Mouse (Mus musculus) hindbrain, postnatal 0 days (tissue): ENCODE measurements around the gene Oas1a. TPM values are rescaled to one million over a fixed set of nuclear protein-coding genes. Genes with fewer than 3 reads are reported as not detected.
"Not testable (repeated sequence)": the region's sequence is repeated elsewhere in the genome, so short reads cannot be mapped to it uniquely, and the experiment has no call there.

ENCODE experiments used
- ATAC-seq: fragments of 200-750 bp; cut with Nextera tagmentation; 2 replicates; pipeline ENCODE4 v1.8.0; 2017; ENCODE audit warnings: mild to moderate bottlenecking, moderate TSS enrichment, moderate library complexity
- DNase-seq: peaks from one replicate; pipeline ENCODE4 v3.0.0-alpha.2; 2015; ENCODE audit warnings: low spot score
- H3K27ac ChIP-seq: fragments of 300-500 bp; sonication (generic); 2 replicates; pipeline ENCODE4 v1.5.1; 2014; ENCODE audit warnings: mild to moderate bottlenecking
- H3K27me3 ChIP-seq: fragments of 300-500 bp; sonication (generic); 2 replicates; pipeline ENCODE4 v1.6.1; 2014; ENCODE audit warnings: low read length, mixed read lengths; ENCODE audit not compliant: insufficient read depth
- H3K36me3 ChIP-seq: fragments of 300-500 bp; sonication (generic); 2 replicates; pipeline ENCODE4 v1.6.1; 2014; ENCODE audit warnings: low read length, mixed read lengths; ENCODE audit not compliant: insufficient read depth
- H3K4me1 ChIP-seq: fragments of 300-500 bp; sonication (generic); 2 replicates; pipeline ENCODE4 v1.6.1; 2014; ENCODE audit warnings: antibody characterized with exemption, low read length, mixed read lengths; ENCODE audit not compliant: insufficient read depth
- H3K4me2 ChIP-seq: fragments of 300-500 bp; sonication (generic); 2 replicates; pipeline ENCODE4 v1.6.1; 2014; ENCODE audit warnings: low read depth, mild to moderate bottlenecking, low read length, moderate library complexity, mixed read lengths
- H3K4me3 ChIP-seq: fragments of 300-500 bp; sonication (generic); 2 replicates; pipeline ENCODE4 v1.5.1; 2014; ENCODE audit warnings: low read length
- H3K9ac ChIP-seq: fragments of 300-500 bp; sonication (generic); replicated peaks from 2 replicates; pipeline ENCODE4 v1.6.1; 2014; ENCODE audit warnings: mild to moderate bottlenecking, low read length, moderate library complexity, mixed read lengths
- H3K9me3 ChIP-seq: fragments of 300-500 bp; sonication (generic); 2 replicates; pipeline ENCODE4 v1.6.1; 2016; ENCODE audit warnings: low read length, mixed read lengths
- CTCF ChIP-seq: IDR thresholded peaks from 2 replicates; pipeline ENCODE4 v1.5.1; 2016; ENCODE audit warnings: antibody characterized with exemption, control low read depth, low read depth
- WGBS: fragments of 180-500 bp; shearing (Covaris S2); extraction: QIAGEN DNeasy Blood & Tissue Kit; methylation state at CpG from one replicate; pipeline ENCODE4 v1.1.7; 2014; 5-methylcytosine and 5-hydroxymethylcytosine counted together
- polyA plus RNA-seq: library from polyadenylated mRNA; unstranded; fragments of >200 nt; fragmentation: Nextera tagmentation; extraction: Ambion mirVana; gene quantifications from 2 replicates; pipeline ENCODE4 v1.2.1, GENCODE M21; 2015
- total RNA-seq: library from RNA; depleted of rRNA; stranded (reverse); fragments of >200 nt; gene quantifications from 2 replicates; pipeline ENCODE4 v1.2.3, GENCODE M21; 2014; rRNA removed

Oas1a gene
- 0.79 and 1.4 TPM in 2 replicates for total RNA-seq
- 1.3 and 1.8 TPM in 2 replicates for polyA plus RNA-seq

DNA sequence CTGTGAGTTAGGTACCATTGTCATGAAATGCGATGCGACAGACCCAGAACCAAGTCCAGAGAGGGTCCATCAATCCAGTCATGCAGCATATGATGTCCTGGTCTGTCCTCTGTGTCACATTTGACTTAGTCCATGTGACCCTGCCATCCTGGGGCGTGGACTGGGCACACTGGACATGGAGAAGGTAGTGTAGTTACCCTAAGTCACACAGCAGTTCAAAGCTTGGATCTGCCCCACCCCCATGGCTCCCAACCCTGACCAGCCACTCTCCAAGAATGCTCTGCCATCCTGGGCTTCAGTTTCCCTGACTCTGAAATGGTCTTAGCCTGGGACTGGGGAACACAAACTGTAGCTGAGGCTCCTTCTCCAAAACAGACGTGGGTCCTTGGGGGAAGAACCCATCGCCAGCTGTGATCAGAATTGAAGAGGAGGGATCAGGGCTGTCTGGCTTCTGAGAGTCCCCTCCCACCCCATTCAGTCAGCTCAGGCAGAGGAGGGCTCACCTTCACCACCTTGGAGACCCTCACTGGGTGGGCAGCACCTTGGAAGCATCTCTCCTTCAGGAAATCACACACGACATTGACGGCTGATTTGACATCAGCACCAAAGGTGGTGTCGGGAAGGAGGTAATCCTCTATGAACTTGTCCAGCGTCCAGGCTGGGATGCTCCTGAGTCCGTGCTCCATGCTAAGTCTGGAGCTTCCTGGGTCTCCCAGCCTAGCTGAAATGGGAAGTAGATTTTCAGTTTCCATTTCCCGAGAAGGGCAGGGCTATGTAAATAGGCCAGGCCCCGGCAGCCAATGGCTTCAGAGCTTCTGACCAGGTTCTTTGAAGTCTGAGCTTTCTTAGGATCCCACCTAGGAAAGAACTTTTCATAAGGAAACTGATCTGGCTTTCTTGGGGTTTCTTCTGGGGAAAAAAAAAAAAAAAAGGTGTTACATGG is at the start of gene Oas1a:
Gene Oas1a, minus strand, starts transcription at position 731 of the 943 bp plus-strand sequence.
- not testable (repeated sequence) for H3K36me3 ChIP-seq, ATAC-seq, H3K4me3 ChIP-seq, H3K27ac ChIP-seq, H3K4me1 ChIP-seq, H3K9me3 ChIP-seq, DNase-seq, H3K9ac ChIP-seq, H3K27me3 ChIP-seq, H3K4me2 ChIP-seq
- 36% methylated on average over 9 of the region's 12 CpGs for WGBS

DNA sequence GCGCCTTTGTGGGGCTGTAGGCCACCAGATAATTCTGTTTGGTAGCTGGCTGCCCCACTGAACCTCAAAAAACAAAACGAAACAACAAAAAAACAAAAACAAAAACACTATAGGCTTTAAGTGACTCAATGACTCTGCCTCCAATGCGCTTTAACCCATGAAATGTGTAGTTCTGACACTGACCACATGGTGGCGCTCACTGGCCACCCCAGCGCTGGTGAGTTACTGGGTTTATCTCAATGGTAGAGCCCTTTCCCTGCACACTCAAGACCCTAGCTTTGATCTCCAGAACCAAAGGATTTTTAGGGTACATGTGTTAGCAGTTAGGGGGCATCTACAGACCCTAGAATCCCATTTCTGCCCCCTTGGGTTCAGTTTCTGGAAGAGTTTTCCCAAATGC is 46.7 kb upstream of the Oas1a start:
- ATAC-seq: no peak; the same call in 1 of the 2 replicates
- H3K9me3 ChIP-seq: no peaks in the 10 kb centered on the region
- no peaks in the 10 kb centered on the region for H3K4me1 ChIP-seq
- no peak overlapping the region for H3K4me3 ChIP-seq
- DNase-seq: peak; percentile 79
- H3K27ac ChIP-seq: no peak overlapping the region
- peak; percentile 96 for TF ChIP-seq CTCF
- WGBS: 21% methylated on average over 5 of the region's 5 CpGs
- no peaks in the 10 kb centered on the region for H3K27me3 ChIP-seq
- H3K4me2 ChIP-seq: no peak overlapping the region
- no peaks in the 10 kb centered on the region for H3K36me3 ChIP-seq
- H3K9ac ChIP-seq: no peak overlapping the region

DNA sequence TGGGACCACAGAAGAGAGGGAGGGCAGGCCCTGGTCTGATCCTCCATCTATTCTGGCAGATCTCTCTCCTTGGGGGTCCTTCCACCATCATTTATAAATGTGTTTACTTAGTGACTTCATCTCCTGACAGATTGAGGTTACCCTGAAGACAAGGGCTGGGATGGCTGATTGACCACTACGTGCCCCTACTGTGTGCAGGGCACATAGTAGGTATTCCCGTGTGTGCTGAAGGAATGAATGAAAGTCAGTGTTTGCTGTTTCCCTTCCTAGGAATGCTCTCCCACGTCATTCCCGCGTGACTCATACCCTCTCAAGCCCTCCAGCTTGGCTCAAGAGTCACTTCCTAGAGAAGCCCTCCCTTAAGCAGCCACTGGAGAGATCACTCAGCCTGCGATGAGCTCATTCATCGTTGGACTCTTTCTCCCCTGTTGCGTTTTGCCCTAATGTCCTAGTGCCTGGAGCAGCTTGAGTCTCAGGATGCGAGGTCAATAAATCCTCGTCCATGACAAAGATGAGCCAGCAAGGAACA is 45.0 kb upstream of the Oas1a start:
- Histone ChIP-seq H3K9me3 (no peaks in the 10 kb centered on the region), H3K4me2 (no peak overlapping the region), H3K9ac (no peak overlapping the region), H3K4me3 (no peak overlapping the region), H3K27me3 (no peaks in the 10 kb centered on the region), H3K27ac (no peak overlapping the region), H3K36me3 (no peaks in the 10 kb centered on the region), H3K4me1 (no peaks in the 10 kb centered on the region)
- no peak for ATAC-seq
- 69% methylated on average over 10 of the region's 10 CpGs for WGBS
- DNase-seq: no peak
- TF ChIP-seq CTCF: no peak

DNA sequence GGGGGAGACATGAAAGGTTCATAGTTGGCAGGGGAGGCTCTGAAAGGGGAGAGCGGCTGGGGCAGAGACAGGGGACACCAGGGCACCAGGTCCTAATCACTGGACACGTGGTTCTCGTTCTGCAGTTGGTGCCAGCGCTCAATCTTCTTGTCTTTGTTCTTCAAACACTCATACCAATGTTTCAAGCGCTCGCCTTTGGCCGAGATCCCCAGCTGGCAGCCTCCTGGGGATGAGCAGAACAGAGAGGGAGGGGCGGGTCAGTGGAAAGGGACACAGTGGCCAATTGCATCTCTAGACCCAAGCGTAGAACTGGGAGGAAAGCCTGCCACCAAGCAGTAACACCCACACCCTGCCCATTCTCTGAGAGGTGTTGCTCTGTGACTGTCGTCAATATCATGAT is 34.8 kb upstream of the Oas1a start:
- Histone ChIP-seq H3K4me3 (no peak overlapping the region), H3K9ac (no peak overlapping the region), H3K27ac (no peak overlapping the region), H3K9me3 (no peaks in the 10 kb centered on the region), H3K27me3 (no peaks in the 10 kb centered on the region), H3K4me2 (no peak overlapping the region), H3K36me3 (no peaks in the 10 kb centered on the region), H3K4me1 (no peaks in the 10 kb centered on the region)
- DNase-seq: peak; percentile 24
- ATAC-seq: no peak
- WGBS: 60% methylated on average over 10 of the region's 10 CpGs
- no peak for TF ChIP-seq CTCF

DNA sequence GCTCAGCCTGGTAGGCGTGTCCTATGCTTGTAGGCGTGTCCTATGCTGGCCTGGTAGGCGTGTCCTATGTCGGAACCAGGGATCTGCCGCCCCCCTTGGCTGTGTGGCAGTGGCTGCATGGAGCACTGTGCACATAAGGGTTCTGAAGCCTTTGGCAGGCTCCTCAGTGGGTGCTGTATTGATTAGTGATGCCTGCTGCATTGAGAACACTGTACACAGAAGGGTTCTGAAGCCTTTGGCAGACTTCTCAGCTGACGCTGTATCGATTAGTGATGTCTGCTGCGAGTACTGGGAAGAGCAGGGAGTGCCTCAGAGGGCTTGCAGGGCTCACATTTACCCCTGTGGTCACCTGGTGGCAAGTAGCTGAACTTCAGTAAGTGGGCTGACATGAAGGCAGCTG is 31.3 kb upstream of the Oas1a start:
- H3K9ac ChIP-seq: no peak overlapping the region
- no peaks in the 10 kb centered on the region for H3K27me3 ChIP-seq
- H3K36me3 ChIP-seq: no peaks in the 10 kb centered on the region
- no peaks in the 10 kb centered on the region for H3K9me3 ChIP-seq
- peak; percentile 31 for TF ChIP-seq CTCF
- no peaks in the 10 kb centered on the region for H3K4me1 ChIP-seq
- 53% methylated on average over 8 of the region's 8 CpGs for WGBS
- DNase-seq: peak; percentile 9
- H3K4me3 ChIP-seq: no peak overlapping the region
- peak; percentile 55 for ATAC-seq
- H3K4me2 ChIP-seq: no peak overlapping the region
- no peak overlapping the region for H3K27ac ChIP-seq

DNA sequence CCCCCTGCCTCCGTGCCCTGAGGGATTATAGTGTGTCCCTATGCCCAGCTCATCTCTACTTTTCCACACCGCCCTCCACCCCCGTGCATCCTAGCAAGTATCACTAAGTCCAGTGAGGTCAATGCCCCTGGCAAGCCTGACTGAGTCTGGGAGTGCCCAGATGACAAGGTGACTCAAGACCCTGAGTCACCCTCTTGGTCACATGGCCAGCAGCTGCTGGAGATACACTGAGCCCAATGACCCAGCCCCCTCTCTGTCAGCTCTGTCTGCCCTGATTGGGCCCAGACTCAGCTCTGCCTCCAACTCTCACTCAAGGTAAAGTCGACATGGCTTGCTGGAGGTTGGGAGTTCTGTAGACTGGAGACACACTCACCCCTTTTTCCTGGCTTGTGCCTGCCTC is 30.5 kb upstream of the Oas1a start:
- no peak overlapping the region for H3K4me2 ChIP-seq
- no peaks in the 10 kb centered on the region for H3K9me3 ChIP-seq
- TF ChIP-seq CTCF: no peak
- H3K9ac ChIP-seq: no peak overlapping the region
- H3K27me3 ChIP-seq: no peaks in the 10 kb centered on the region
- no peak overlapping the region for H3K27ac ChIP-seq
- no peak for ATAC-seq
- no peaks in the 10 kb centered on the region for H3K36me3 ChIP-seq
- no peak for DNase-seq
- no peak overlapping the region for H3K4me3 ChIP-seq
- no peaks in the 10 kb centered on the region for H3K4me1 ChIP-seq
- 82% methylated on average over 4 of the region's 4 CpGs for WGBS

DNA sequence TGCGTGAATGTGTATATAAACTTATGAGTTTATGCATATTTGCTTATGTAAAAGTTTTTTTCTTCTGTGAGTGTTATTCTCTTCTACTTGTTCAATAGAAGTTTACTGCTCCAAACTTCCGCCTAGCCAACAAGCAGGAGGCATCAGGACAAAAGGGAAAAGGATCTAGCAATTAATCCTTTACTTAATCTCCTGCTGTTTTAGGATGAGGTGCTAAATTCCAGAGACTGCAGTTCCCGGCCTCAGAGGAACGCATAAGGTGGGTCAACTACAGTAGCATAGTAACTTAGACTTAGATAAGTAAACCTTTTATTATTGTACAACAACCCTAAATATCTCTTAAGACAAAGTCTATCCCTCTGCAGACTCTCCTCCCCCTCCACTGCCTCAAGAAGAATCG is 26.6 kb upstream of the Oas1a start:
- H3K4me1 ChIP-seq: no peaks in the 10 kb centered on the region
- 28% methylated on average over 5 of the region's 5 CpGs for WGBS

More for the DNA sequence above, 26.6 kb upstream of the Oas1a start:
- Histone ChIP-seq H3K36me3 (no peaks in the 10 kb centered on the region), H3K27me3 (no peaks in the 10 kb centered on the region), H3K4me2 (no peak overlapping the region), H3K27ac (no peak overlapping the region), H3K9ac (no peak overlapping the region), H3K4me3 (no peak overlapping the region), H3K9me3 (no peaks in the 10 kb centered on the region)
- ATAC-seq (no peak), DNase-seq (no peak)
- no peak for TF ChIP-seq CTCF
